ENCODE assay signal across 38 mouse cellular contexts in the genomic region with DNA sequence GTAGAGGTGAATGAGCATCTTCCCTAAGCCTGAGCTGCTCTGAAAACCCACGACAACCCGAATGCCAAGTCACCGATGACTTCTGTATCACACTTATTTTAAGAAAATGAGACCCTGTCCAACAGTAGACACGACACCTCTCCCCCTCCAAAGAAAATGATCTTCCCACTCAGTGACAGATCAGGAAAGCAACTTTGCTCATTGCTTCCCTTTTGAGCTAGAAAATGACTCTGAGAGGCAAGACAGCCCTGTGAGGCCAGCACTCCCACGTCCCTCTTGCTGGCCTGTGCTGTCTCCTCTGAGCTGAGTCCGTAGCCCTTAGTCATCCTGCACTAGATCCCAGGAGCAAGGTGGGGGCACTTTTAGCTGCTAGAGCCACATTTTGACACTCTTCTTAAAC. TPM values are rescaled to one million over a fixed set of nuclear protein-coding genes. Genes with fewer than 3 reads are reported as not detected.
DNase-seq lines count a peak whose midpoint lies in the region; ATAC-seq and TF ChIP-seq lines count a peak whose summit lies in the region.
"Had no signal": no experiment of that assay in that cellular context is flagged by ENCODE, and none has a peak within 500 bp of the region (broad histone marks: within the 10 kb centered on the region; RNA-seq: fewer than 3 reads in every experiment).

No protein-coding gene starts in this region.

- peak; percentile 28 to 38 for DNase-seq in frontal cortex, postnatal 36 days (ENCODE audit: low spot score in 2 of 2)
- no peak for DNase-seq in frontal cortex, postnatal 10 days (ENCODE audit: low spot score in 2 of 2)
- DNase-seq in heart, embryonic 10.5 days (ENCODE audit: low spot score) = peak; percentile 13
- DNase-seq: adrenal gland, postnatal 10 days; adrenal gland, postnatal 36 days; B cell, adult 2 months; cerebellum, adult 11-12 months; cerebellum, adult 8-10 months; cerebellum, postnatal 10 days; cerebellum, postnatal 36 days; embryo, embryonic 11 days; gastrocnemius, postnatal 36 days; kidney, adult 2 months had no signal

- no peak overlapping the region for H3K4me2 ChIP-seq in heart, embryonic 11.5 days
- H3K4me2 ChIP-seq: embryonic facial prominence, embryonic 13.5 days; forebrain, embryonic 13.5 days; hindbrain, embryonic 12.5 days; hindbrain, embryonic 15.5 days had no signal

- WGBS in heart, embryonic 10.5 days = 86% methylated on average over 6 of the region's 6 CpGs
- WGBS in heart, embryonic 11.5 days (ENCODE audit: insufficient replicate concordance) = 79% methylated on average over 6 of the region's 6 CpGs
- 53% methylated on average over 6 of the region's 6 CpGs for WGBS in olfactory bulb, adult 2 months

- H3K4me3 ChIP-seq in heart, embryonic 10.5 days = no peak overlapping the region
- no peak overlapping the region for H3K4me3 ChIP-seq in heart, embryonic 11.5 days (ENCODE audit: low read depth, low read length)
- no peak overlapping the region for H3K4me3 ChIP-seq in olfactory bulb, adult 2 months (ENCODE audit: insufficient read depth, low read depth, low read length)
- H3K4me3 ChIP-seq: embryonic facial prominence, embryonic 10.5 days; embryonic facial prominence, embryonic 13.5 days; erythroblast, embryonic 14.5 days; forebrain, embryonic 10.5 days; forebrain, embryonic 13.5 days; hindbrain, embryonic 12.5 days; hindbrain, embryonic 15.5 days had no signal

- H3K9me3 ChIP-seq in heart, embryonic 10.5 days = no peaks in the 10 kb centered on the region
- no peaks in the 10 kb centered on the region for H3K9me3 ChIP-seq in heart, embryonic 11.5 days (replicated peaks; ENCODE audit: control insufficient read depth, low read length)
- H3K9me3 ChIP-seq: embryonic facial prominence, embryonic 10.5 days; embryonic facial prominence, embryonic 13.5 days; forebrain, embryonic 10.5 days; forebrain, embryonic 13.5 days; G1E; hindbrain, embryonic 12.5 days; hindbrain, embryonic 15.5 days had no signal

- 0 out of 2 replicates have a peak, but pooled peaks cover 4% of the 10 kb centered on the region for H3K4me1 ChIP-seq in heart, embryonic 10.5 days
- no peaks in the 10 kb centered on the region for H3K4me1 ChIP-seq in heart, embryonic 11.5 days (ENCODE audit: control insufficient read depth, insufficient read depth, low read length)
- peaks cover 11% of the 10 kb centered on the region; the same call in 1 of the 2 replicates for H3K4me1 ChIP-seq in olfactory bulb, adult 2 months (ENCODE audit: control insufficient read depth, insufficient read depth, low read length)
- H3K4me1 ChIP-seq: forebrain, embryonic 13.5 days; hindbrain, embryonic 12.5 days; hindbrain, embryonic 15.5 days had no signal

- no peak overlapping the region for H3K9ac ChIP-seq in heart, embryonic 11.5 days (ENCODE audit: low read depth, low read length)
- H3K9ac ChIP-seq: embryonic facial prominence, embryonic 13.5 days; forebrain, embryonic 13.5 days; hindbrain, embryonic 12.5 days; hindbrain, embryonic 15.5 days had no signal

- peaks cover 48% of the 10 kb centered on the region for H3K36me3 ChIP-seq in heart, embryonic 10.5 days
- H3K36me3 ChIP-seq in heart, embryonic 11.5 days (ENCODE audit: control insufficient read depth, insufficient read depth, low read length) = peaks cover 6% of the 10 kb centered on the region; the same call in 1 of the 2 replicates
- H3K36me3 ChIP-seq: G1E had no signal

- ATAC-seq in heart, embryonic 11.5 days (replicated peaks; ENCODE audit: insufficient number of reproducible peaks, low FRiP score, low TSS enrichment) = no peak
- no peak for ATAC-seq in erythroid progenitor cell, adult 5-6 weeks (replicated peaks; ENCODE audit: low FRiP score, poor library complexity, severe bottlenecking)
- ATAC-seq: forebrain, embryonic 13.5 days; forebrain, embryonic 16.5 days; intestine, postnatal 0 days; Patski had no signal

- TF ChIP-seq CTCF in olfactory bulb, adult 2 months (IDR thresholded peaks at IDR 0.05; ENCODE audit: insufficient read depth, low read depth, low read length) = no peak

- no peaks in the 10 kb centered on the region for H3K27me3 ChIP-seq in heart, embryonic 10.5 days (ENCODE audit: insufficient read depth, poor library complexity, severe bottlenecking)
- no peaks in the 10 kb centered on the region for H3K27me3 ChIP-seq in heart, embryonic 11.5 days (ENCODE audit: control insufficient read depth, insufficient read depth, low read length)
- H3K27me3 ChIP-seq: CH12.LX; embryonic facial prominence, embryonic 13.5 days; forebrain, embryonic 13.5 days; hindbrain, embryonic 12.5 days; hindbrain, embryonic 15.5 days; Patski had no signal

- TF ChIP-seq POLR2A in olfactory bulb, adult 2 months (IDR thresholded peaks at IDR 0.05; ENCODE audit: insufficient read depth, low read depth, low read length) = no peak

- no peak overlapping the region for H3K27ac ChIP-seq in heart, embryonic 10.5 days
- H3K27ac ChIP-seq in heart, embryonic 11.5 days (ENCODE audit: low read depth, low read length) = no peak overlapping the region
- H3K27ac ChIP-seq in olfactory bulb, adult 2 months (ENCODE audit: insufficient read depth, low read depth, low read length) = peak overlapping the region; percentile 14; the same call in 1 of the 2 replicates
- H3K27ac ChIP-seq: embryonic facial prominence, embryonic 10.5 days; embryonic facial prominence, embryonic 13.5 days; forebrain, embryonic 10.5 days; forebrain, embryonic 13.5 days; hindbrain, embryonic 12.5 days; hindbrain, embryonic 15.5 days had no signal

RNA-seq across cellular contexts. Expression of gene Gm17651, which starts 58.1 kb away (rescaled TPM):
- not detected in 2 replicates for polyA plus RNA-seq in heart, embryonic 10.5 days (2016; fragmentation: Nextera tagmentation; extraction: Ambion mirVana)
- not detected in 2 replicates for polyA plus RNA-seq in heart, embryonic 11.5 days (2014; fragmentation: Nextera tagmentation; extraction: Ambion mirVana)
- polyA plus RNA-seq in olfactory bulb, adult 2 months (2012; ENCODE audit: insufficient read depth, insufficient read length, low replicate concordance, missing spikeins) = not detected in 2 replicates
- total RNA-seq in erythroid progenitor cell, adult 5-6 weeks (2015; ENCODE audit: low replicate concordance) = not detected in 2 replicates
- total RNA-seq in erythroid progenitor cell, adult 5-6 weeks (2017; ENCODE audit: low replicate concordance) = not detected in 2 replicates
- total RNA-seq: adrenal gland, adult 18-20 months; adrenal gland, postnatal 10 days; adrenal gland, postnatal 36 days; CH12.LX; G1E; gastrocnemius, adult 8-10 months; gastrocnemius, postnatal 36 days; granulocyte monocyte progenitor cell, adult 5-6 weeks; heart, postnatal 25 days; hematopoietic stem cell, adult 5-6 weeks had no signal
- polyA plus RNA-seq: cortical plate, adult 2 months; embryonic facial prominence, embryonic 10.5 days; embryonic facial prominence, embryonic 13.5 days; erythroblast, embryonic 14.5 days; forebrain, embryonic 10.5 days; forebrain, embryonic 13.5 days; forebrain, embryonic 16.5 days; frontal cortex, adult 2 months; G1E; heart, embryonic 14.5 days; heart, postnatal 0 days; hindbrain, embryonic 12.5 days; hindbrain, embryonic 15.5 days; intestine, embryonic 14.5 days; intestine, postnatal 0 days; kidney, adult 2 months; Patski had no signal

Comparison
In these comparisons a context has a peak if more than half of its experiments do, and no peak if none do; other contexts are left out.
1. DNase-seq: peak in frontal cortex, postnatal 36 days (2 of 2) and heart, embryonic 10.5 days (single experiment); none in frontal cortex, postnatal 10 days (0 of 2).